Mouse (Mus musculus) heart, embryonic 15.5 days (tissue): ENCODE results near the gene Lin7b. TPM values are rescaled to one million over a fixed set of nuclear protein-coding genes. Genes with fewer than 3 reads are reported as not detected.
A peak's percentile ranks its signal among the peaks of the same experiment; 100 is the strongest.

Experiments used
- ATAC-seq: fragments of 200-750 bp; cut with Nextera tagmentation; replicated peaks from 2 replicates; pipeline ENCODE4 v1.8.0; 2017; ENCODE audit warnings: low read depth, moderate TSS enrichment; ENCODE audit not compliant: insufficient number of reproducible peaks, insufficient read depth, low FRiP score
- H3K27ac ChIP-seq: fragments of 300-500 bp; sonication (generic); 2 replicates; pipeline ENCODE4 v1.5.1; 2015; ENCODE audit warnings: mild to moderate bottlenecking, inconsistent platforms
- H3K27me3 ChIP-seq: fragments of 300-500 bp; sonication (generic); 2 replicates; pipeline ENCODE4 v1.6.1; 2015; ENCODE audit warnings: inconsistent platforms
- H3K36me3 ChIP-seq: fragments of 300-500 bp; sonication (generic); 2 replicates; pipeline ENCODE4 v1.6.1; 2015; ENCODE audit warnings: mild to moderate bottlenecking, inconsistent platforms
- H3K4me1 ChIP-seq: fragments of 300-500 bp; sonication (generic); replicated peaks from 2 replicates; pipeline ENCODE4 v1.6.1; 2015; ENCODE audit warnings: inconsistent platforms
- H3K4me2 ChIP-seq: fragments of 300-500 bp; sonication (generic); 2 replicates; pipeline ENCODE4 v1.6.1; 2015; ENCODE audit warnings: inconsistent platforms, mild to moderate bottlenecking, moderate library complexity
- H3K4me3 ChIP-seq: fragments of 300-500 bp; sonication (generic); 2 replicates; pipeline ENCODE4 v1.5.1; 2015; ENCODE audit warnings: mild to moderate bottlenecking, inconsistent platforms
- H3K9ac ChIP-seq: fragments of 300-500 bp; sonication (generic); 2 replicates; pipeline ENCODE4 v1.6.1; 2015; ENCODE audit warnings: mild to moderate bottlenecking, inconsistent platforms
- H3K9me3 ChIP-seq: fragments of 300-500 bp; sonication (generic); replicated peaks from 2 replicates; pipeline ENCODE4 v1.6.1; 2016; ENCODE audit warnings: inconsistent platforms
- WGBS: fragments of 180-500 bp; shearing (Covaris S2); methylation state at CpG from one replicate; pipeline ENCODE4 v1.1.7; 2015; ENCODE audit warnings: mixed read lengths; 5-methylcytosine and 5-hydroxymethylcytosine counted together
- polyA plus RNA-seq: library from polyadenylated mRNA; unstranded; fragments of >200 nt; fragmentation: Nextera tagmentation; extraction: Ambion mirVana; gene quantifications from 2 replicates; pipeline ENCODE4 v1.2.1, GENCODE M21; 2015

Lin7b gene
- polyA plus RNA-seq, 1 experiment from 2014 or later = 1.2 TPM

- Histone ChIP-seq H3K4me1 (no peaks in the 10 kb centered on the region), H3K36me3 (peaks cover 78% of the 10 kb centered on the region), H3K4me3 (no peak overlapping the region), H3K9me3 (no peaks in the 10 kb centered on the region), H3K4me2 (no peak overlapping the region), H3K27me3 (no peaks in the 10 kb centered on the region), H3K27ac (no peak overlapping the region), H3K9ac (no peak overlapping the region)
- WGBS = 81% methylated on average over 1 of the region's 1 CpGs
- ATAC-seq = no peak
These were observed 5.7 kb upstream of the Lin7b start for GRCm38 (mm10) chr7:45376057-45376456.

DNA sequence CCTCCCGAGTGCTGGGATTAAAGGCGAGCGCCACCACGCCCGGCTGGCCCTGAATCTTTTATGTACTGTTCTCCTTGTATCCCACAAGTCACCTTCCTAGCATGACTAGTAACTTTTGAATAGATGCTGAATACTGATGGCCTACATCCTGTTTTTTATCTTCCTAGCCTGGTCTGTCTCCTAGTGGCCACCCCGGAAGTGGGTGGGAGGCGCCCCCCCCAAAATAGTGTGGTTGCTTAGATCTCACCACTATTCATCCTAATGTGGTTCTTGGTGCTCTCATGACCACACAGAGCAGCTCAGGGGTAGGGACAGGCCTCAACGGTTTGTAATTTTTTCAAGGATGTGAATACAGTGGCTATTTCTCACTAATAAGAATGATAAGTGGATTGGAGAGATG, 4.2 kb upstream of the Lin7b start:
- 90% methylated on average over 8 of the region's 8 CpGs for WGBS
- Histone ChIP-seq H3K27ac (no peak overlapping the region), H3K9me3 (no peaks in the 10 kb centered on the region), H3K27me3 (peaks cover 4% of the 10 kb centered on the region), H3K9ac (no peak overlapping the region), H3K4me2 (no peak overlapping the region), H3K4me3 (no peak overlapping the region), H3K36me3 (peaks cover 63% of the 10 kb centered on the region), H3K4me1 (peaks cover 13% of the 10 kb centered on the region)
- no peak for ATAC-seq

GRCm38 (mm10) chr7:45372371-45372770, 2.0 kb upstream of the Lin7b start:
- no peak overlapping the region for H3K4me2 ChIP-seq
- WGBS = 73% methylated on average over 5 of the region's 5 CpGs
- H3K36me3 ChIP-seq = peaks cover 41% of the 10 kb centered on the region
- H3K4me3 ChIP-seq = no peak overlapping the region
- peaks cover 22% of the 10 kb centered on the region for H3K27me3 ChIP-seq
- H3K27ac ChIP-seq = no peak overlapping the region
- H3K9ac ChIP-seq = no peak overlapping the region
- peaks cover 25% of the 10 kb centered on the region for H3K4me1 ChIP-seq
- no peaks in the 10 kb centered on the region for H3K9me3 ChIP-seq
- ATAC-seq = no peak

GRCm38 (mm10) chr7:45369836-45370474, 428 bp downstream of the Lin7b start:
- ATAC-seq = no peak; the same call in 1 of the 2 replicates
- H3K27ac ChIP-seq = no peak overlapping the region
- H3K4me3 ChIP-seq = peak overlapping the region; percentile 55
- H3K4me1 ChIP-seq = peaks cover 36% of the 10 kb centered on the region
- no peaks in the 10 kb centered on the region for H3K9me3 ChIP-seq
- H3K36me3 ChIP-seq = peaks cover 18% of the 10 kb centered on the region; the same call in 1 of the 2 replicates
- H3K4me2 ChIP-seq = peak overlapping the region; percentile 93
- H3K9ac ChIP-seq = peak overlapping the region; percentile 20
- H3K27me3 ChIP-seq = peaks cover 39% of the 10 kb centered on the region
- 7% methylated on average over 49 of the region's 52 CpGs for WGBS

DNA sequence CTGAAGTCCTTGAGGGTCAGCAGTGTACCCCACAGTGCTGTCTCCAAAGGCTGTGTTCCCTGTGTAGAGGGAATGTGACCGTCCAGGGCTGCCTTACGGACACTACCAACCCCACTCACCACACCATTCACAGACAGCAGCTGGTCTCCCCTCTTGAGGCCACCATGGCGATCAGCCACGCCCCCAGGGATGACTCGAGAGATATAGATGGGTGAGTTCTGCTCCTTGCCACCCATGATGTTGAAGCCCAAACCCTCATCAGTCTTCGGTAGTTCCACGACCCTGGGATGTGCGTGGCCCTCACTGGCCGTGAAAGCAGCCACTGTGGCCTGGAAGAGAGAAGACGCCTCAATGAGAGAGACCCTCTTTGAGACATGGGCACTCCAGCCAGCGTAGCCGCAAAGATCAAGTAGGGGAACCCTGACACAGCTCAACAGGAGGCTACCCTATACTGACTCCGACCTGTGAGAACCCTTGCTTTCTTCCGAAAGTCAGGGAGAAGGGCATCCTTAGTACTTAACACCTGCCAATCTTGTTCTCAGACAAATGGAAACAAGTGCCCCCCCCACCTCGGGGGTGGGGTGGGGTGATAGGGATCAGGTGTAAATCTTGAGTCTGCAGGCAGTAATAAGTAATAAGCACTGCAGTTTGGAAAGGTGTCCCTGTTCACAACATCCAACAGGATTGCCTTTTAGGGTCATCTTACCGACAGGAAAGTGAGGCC, 1.2 kb downstream of the Lin7b start:
- ATAC-seq = no peak
- peak overlapping the region; percentile 93; the same call in 1 of the 2 replicates for H3K4me2 ChIP-seq

DNA sequence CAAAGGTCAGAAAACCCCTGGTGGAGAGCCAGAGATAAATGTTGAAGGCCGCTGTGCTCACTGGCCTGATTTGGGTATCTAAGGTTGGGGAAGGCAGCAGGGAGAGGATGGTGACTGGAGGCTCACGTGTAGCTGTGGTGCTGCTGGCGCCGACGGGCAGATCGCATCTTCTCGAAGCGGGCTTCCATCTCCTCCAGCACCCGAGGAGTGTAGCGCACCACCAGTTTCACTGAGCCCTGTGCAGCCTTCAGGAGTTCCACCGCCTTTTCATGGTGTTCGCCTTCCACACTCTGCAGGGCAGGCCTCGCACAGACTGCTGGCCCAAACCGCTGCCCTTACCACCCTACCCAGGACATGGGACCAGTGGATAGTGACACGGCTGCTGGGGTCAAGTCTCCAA, 2.2 kb downstream of the Lin7b start:
- H3K4me1 ChIP-seq = peaks cover 36% of the 10 kb centered on the region
- peaks cover 57% of the 10 kb centered on the region for H3K27me3 ChIP-seq
- H3K4me2 ChIP-seq = peak overlapping the region; percentile 99
- no peaks in the 10 kb centered on the region for H3K9me3 ChIP-seq
- 0 out of 2 replicates have a peak, but pooled peaks cover 5% of the 10 kb centered on the region for H3K36me3 ChIP-seq
- H3K4me3 ChIP-seq = 0 out of 2 replicates have a peak overlapping the region, but pooled peaks have one; percentile 61
- no peak overlapping the region for H3K27ac ChIP-seq
- no peak overlapping the region for H3K9ac ChIP-seq
- no peak for ATAC-seq
- WGBS = 78% methylated on average over 15 of the region's 15 CpGs

More for the DNA sequence above, 1.2 kb downstream of the Lin7b start:
- 0 out of 2 replicates have a peak overlapping the region, but pooled peaks have one; percentile 55 for H3K4me3 ChIP-seq
- 73% methylated on average over 16 of the region's 16 CpGs for WGBS
- H3K36me3 ChIP-seq = 0 out of 2 replicates have a peak, but pooled peaks cover 14% of the 10 kb centered on the region
- H3K4me1 ChIP-seq = peaks cover 36% of the 10 kb centered on the region
- H3K9ac ChIP-seq = no peak overlapping the region
- H3K9me3 ChIP-seq = no peaks in the 10 kb centered on the region
- peaks cover 47% of the 10 kb centered on the region for H3K27me3 ChIP-seq
- no peak overlapping the region for H3K27ac ChIP-seq

DNA sequence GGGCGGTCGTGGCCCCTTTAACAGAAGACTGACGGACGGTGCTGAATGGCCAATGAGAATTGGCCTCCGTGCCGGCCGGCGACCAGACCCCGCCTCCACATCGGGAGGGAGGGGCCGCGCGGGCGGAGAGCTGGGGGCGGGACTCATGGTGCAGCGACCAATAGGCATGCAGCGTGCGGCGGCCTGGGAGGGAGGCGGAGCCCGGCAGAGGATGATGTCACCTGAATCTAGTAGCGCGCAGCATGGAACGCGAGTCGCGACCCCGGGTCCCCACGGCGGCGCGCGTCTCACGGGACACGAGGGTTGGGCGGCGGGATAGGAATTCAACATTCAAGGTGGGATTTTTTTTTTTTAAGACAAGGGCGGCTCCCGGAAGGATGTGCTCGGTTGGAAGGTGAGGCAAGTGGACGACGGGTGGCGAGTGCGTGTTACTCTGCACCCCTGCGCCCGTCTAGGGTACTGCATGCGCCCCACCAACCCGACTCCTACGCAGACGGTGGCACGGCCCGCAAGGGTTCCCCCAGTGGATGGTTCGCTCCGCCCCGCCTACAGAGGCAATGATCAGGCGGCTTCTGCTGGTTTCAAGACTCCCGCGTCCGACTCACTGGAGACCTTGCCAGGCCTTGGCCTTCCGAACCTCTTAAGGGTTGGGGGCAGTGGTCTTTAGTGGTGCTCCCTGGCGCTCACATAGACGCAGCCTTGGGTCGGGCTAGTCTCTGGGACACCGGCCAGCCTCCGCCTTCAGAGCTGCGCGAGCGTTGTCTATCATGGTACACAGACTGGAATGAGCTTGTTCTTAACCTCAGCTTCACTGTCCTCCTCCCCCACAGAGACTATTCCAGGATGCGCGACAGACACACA, 3.1 kb downstream of the Lin7b start:
- WGBS = under 1% methylated on average over 70 of the region's 70 CpGs
- H3K4me1 ChIP-seq = peaks cover 39% of the 10 kb centered on the region
- ATAC-seq = peak; percentile 89
- no peaks in the 10 kb centered on the region for H3K9me3 ChIP-seq
- H3K9ac ChIP-seq = peak overlapping the region; percentile 57
- H3K4me3 ChIP-seq = peak overlapping the region; percentile 61
- peak overlapping the region; percentile 99 for H3K4me2 ChIP-seq
- H3K27ac ChIP-seq = peak overlapping the region; percentile 52
- H3K27me3 ChIP-seq = peaks cover 66% of the 10 kb centered on the region
- H3K36me3 ChIP-seq = no peaks in the 10 kb centered on the region

DNA sequence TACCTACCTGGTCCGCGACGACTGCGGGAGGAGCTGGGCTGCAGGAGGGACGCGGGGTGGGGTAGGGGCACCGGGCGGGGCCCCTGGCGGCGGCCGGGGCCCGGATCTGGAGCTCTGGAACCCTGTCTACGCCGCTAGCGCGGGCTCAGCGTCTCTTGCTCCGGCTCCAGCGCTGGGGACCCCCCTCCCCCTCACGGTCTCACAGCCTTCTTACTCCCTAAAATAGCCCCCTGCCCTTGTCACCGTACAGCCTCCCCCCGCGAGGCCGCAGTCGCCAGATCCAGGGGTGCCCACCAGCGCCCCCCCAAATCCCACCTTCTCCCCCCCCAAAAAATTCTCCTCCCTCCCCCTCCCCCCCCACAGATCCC, 3.7 kb downstream of the Lin7b start, which contains the start of gene Ppfia3:
TSS of gene Ppfia3 (minus strand) at position 368 of the 368 bp plus-strand sequence.
- Histone ChIP-seq H3K4me1 (peaks cover 41% of the 10 kb centered on the region), H3K27ac (peak within 1 kb of the TSS; percentile 52), H3K9ac (peak within 1 kb of the TSS; percentile 57), H3K4me2 (peak within 1 kb of the TSS; percentile 99), H3K27me3 (peaks cover 72% of the 10 kb centered on the region), H3K4me3 (peak within 1 kb of the TSS; percentile 61), H3K9me3 (no peaks in the 10 kb centered on the region), H3K36me3 (no peaks in the 10 kb centered on the region)
- ATAC-seq = peak; percentile 5; the same call in 1 of the 2 replicates
- under 1% methylated on average over 26 of the region's 26 CpGs for WGBS

DNA sequence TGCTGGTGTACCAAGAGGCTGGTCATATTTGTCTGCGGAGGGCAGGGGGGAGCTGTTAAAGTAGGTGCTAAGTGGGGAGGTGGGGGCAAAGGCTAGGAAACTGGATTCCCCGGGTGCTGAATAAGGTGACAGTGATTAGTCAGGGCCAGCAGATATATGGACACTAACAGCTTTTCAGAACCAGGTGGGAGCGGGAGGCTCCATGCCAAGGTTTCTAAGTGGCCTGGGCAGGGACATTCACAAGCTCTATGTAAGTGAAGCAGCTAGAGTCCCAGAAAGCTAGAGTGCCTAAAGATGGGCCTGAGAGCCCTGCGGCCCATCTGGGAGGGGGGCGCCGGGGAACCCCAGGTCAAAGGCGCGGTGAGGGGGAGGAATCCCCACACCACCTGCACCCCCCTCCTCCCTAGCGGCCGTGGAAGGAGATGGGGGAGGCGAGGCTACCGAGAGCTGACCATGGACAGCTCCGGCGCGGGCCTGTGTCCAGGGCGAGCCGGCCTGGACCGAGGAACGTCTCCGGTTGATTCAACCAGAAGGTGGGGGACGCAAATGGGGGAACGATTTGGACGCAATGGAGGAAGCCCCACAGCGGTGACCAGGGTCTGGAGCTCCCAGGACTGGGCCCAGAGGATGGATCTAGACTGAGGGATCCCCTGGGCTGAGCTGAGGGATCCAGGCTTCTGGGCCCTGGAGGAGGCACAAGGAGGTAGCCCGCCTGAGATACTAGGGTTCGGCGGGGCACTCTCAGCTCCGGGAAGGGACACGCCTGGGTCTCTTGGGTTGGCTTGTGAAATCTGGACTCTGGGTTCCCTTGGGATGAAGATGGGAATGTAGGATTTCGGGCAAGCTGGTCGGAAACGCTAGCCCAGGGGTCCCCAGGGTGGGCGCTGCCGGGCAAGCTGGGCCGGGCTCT, 4.4 kb downstream of the Lin7b start:
- Histone ChIP-seq H3K4me2 (peak overlapping the region; percentile 99), H3K9ac (peak overlapping the region; percentile 57), H3K4me3 (peak overlapping the region; percentile 61), H3K4me1 (peaks cover 45% of the 10 kb centered on the region), H3K27ac (no peak overlapping the region), H3K9me3 (no peaks in the 10 kb centered on the region), H3K27me3 (peaks cover 79% of the 10 kb centered on the region), H3K36me3 (no peaks in the 10 kb centered on the region)
- 4% methylated on average over 34 of the region's 35 CpGs for WGBS
- no peak for ATAC-seq

DNA sequence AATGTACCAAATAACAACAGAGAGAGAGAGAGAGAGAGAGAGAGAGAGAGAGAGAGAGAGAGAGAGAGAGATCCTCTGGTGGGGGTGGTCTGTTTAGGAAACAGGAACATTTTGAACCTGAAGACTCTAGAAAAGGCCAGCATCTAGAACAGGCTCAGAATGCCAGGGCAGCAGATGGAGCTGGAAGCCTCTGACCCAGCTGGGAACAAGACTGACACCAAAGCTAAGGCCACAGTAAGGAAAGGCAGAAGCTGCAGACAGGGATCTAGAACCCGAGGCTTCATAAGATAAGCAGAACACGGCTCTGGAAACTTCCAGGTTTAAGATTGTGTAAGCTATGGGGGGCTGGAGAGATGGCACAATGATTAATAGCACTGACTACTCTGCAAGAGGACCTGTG, 6.4 kb downstream of the Lin7b start:
- Histone ChIP-seq H3K4me2 (no peak overlapping the region), H3K9me3 (no peaks in the 10 kb centered on the region), H3K4me3 (no peak overlapping the region), H3K27me3 (peaks cover 86% of the 10 kb centered on the region), H3K9ac (no peak overlapping the region), H3K36me3 (no peaks in the 10 kb centered on the region), H3K27ac (no peak overlapping the region), H3K4me1 (peaks cover 29% of the 10 kb centered on the region)
- 56% methylated on average over 2 of the region's 2 CpGs for WGBS
- no peak for ATAC-seq
